Mouse (Mus musculus): ENCODE measurements around the gene Cd247. TPM values are rescaled to one million over a fixed set of nuclear protein-coding genes. Genes with fewer than 3 reads are reported as not detected.

Cd247 gene
- polyA plus RNA-seq, 2 experiments: 0.07 to 0.47 TPM

GRCm38 (mm10) chr1:165833910-165834632 lies 45.6 kb downstream of the Cd247 start:
- DNase-seq (ENCODE audit: low read depth in 3 of 3, low spot score in 3 of 3) (no peak), ATAC-seq (ENCODE audit: insufficient read depth) (no peak)
- Histone ChIP-seq H3K4me2 (ENCODE audit: low read depth) (no peak overlapping the region), H3K4me1 (replicated peaks; ENCODE audit: control insufficient read depth in 2 of 2, insufficient read depth in 2 of 2, low read length in 1 of 2) (peaks cover 0 to 7% of the 10 kb centered on the region in 2 experiments; a peak in 1 of 4 replicates), H3K27me3 (ENCODE audit: control insufficient read depth, insufficient read depth, low read length) (peaks cover 3% of the 10 kb centered on the region; the same call in 1 of the 2 replicates), H3K9me3 (ENCODE audit: control insufficient read depth, low read length) (no peaks in the 10 kb centered on the region), H3K9ac (replicated peaks) (no peak overlapping the region), H3K4me3 (ENCODE audit: insufficient read depth in 1 of 2, low read depth in 2 of 2, low read length in 2 of 2) (no peak overlapping the region), H3K27ac (no peak overlapping the region), H3K36me3 (replicated peaks; ENCODE audit: control insufficient read depth, insufficient read depth, low read depth) (no peaks in the 10 kb centered on the region)
- no peak for TF ChIP-seq CTCF (IDR thresholded peaks at IDR 0.05; ENCODE audit: low read depth)
- TF ChIP-seq EP300 (IDR thresholded peaks at IDR 0.05; ENCODE audit: low read depth): no peak
- 33% methylated on average over 17 of the region's 17 CpGs for WGBS (ENCODE audit: insufficient replicate concordance)

- 62% methylated on average over 12 of the region's 12 CpGs for WGBS (ENCODE audit: insufficient replicate concordance)
- Histone ChIP-seq H3K9ac (replicated peaks) (no peak overlapping the region), H3K36me3 (replicated peaks; ENCODE audit: control insufficient read depth, insufficient read depth, low read depth) (no peaks in the 10 kb centered on the region), H3K4me3 (ENCODE audit: insufficient read depth in 1 of 2, low read depth in 2 of 2, low read length in 2 of 2) (no peak overlapping the region), H3K27ac (no peak overlapping the region), H3K9me3 (ENCODE audit: control insufficient read depth, low read length) (no peaks in the 10 kb centered on the region), H3K4me2 (ENCODE audit: low read depth) (no peak overlapping the region), H3K4me1 (replicated peaks; ENCODE audit: control insufficient read depth in 2 of 2, insufficient read depth in 2 of 2, low read length in 1 of 2) (peaks cover 0 to 7% of the 10 kb centered on the region in 2 experiments; a peak in 1 of 4 replicates), H3K27me3 (ENCODE audit: control insufficient read depth, insufficient read depth, low read length) (peaks cover 3% of the 10 kb centered on the region; the same call in 1 of the 2 replicates)
- TF ChIP-seq EP300 (IDR thresholded peaks at IDR 0.05; ENCODE audit: low read depth): no peak
- no peak for TF ChIP-seq CTCF (IDR thresholded peaks at IDR 0.05; ENCODE audit: low read depth)
- DNase-seq (ENCODE audit: low read depth in 3 of 3, low spot score in 3 of 3) (no peak), ATAC-seq (ENCODE audit: insufficient read depth) (no peak)
Observed at GRCm38 (mm10) chr1:165834633-165834975, 46.1 kb downstream of the Cd247 start.

DNA sequence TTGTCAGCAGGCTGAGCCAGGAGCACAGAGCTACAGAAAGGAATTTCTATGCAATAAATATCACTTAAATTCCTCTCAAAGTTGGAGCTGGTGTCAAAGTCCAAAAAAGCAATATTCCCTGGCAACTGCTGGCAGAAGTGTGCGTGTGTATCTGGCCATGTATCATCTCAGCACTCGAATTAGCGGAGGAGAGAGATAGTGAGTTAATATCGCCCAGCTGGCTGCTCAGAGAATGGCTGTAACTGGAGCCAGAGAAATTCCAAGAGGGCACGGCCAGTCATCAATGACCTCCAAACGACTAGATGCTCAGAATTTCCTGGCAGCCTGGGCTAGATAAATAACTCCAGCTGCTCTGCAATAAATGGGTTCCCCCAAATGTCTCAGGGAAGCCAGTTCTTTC lies 48.0 kb downstream of the Cd247 start:
- Histone ChIP-seq H3K27ac (no peak overlapping the region), H3K4me2 (ENCODE audit: low read depth) (no peak overlapping the region), H3K36me3 (replicated peaks; ENCODE audit: control insufficient read depth, insufficient read depth, low read depth) (no peaks in the 10 kb centered on the region), H3K9me3 (ENCODE audit: control insufficient read depth, low read length) (no peaks in the 10 kb centered on the region), H3K4me1 (replicated peaks; ENCODE audit: control insufficient read depth in 2 of 2, insufficient read depth in 2 of 2, low read length in 1 of 2) (peaks cover 0 to 7% of the 10 kb centered on the region in 2 experiments; a peak in 1 of 4 replicates), H3K9ac (replicated peaks) (no peak overlapping the region), H3K4me3 (ENCODE audit: insufficient read depth in 1 of 2, low read depth in 2 of 2, low read length in 2 of 2) (no peak overlapping the region), H3K27me3 (ENCODE audit: control insufficient read depth, insufficient read depth, low read length) (peaks cover 9% of the 10 kb centered on the region)
- 48% methylated on average over 6 of the region's 6 CpGs for WGBS (ENCODE audit: insufficient replicate concordance)
- TF ChIP-seq EP300 (IDR thresholded peaks at IDR 0.05; ENCODE audit: low read depth) (no peak), CTCF (IDR thresholded peaks at IDR 0.05; ENCODE audit: low read depth) (no peak)
- ATAC-seq (ENCODE audit: insufficient read depth): no peak
- no peak for DNase-seq (ENCODE audit: low read depth in 3 of 3, low spot score in 3 of 3)

DNA sequence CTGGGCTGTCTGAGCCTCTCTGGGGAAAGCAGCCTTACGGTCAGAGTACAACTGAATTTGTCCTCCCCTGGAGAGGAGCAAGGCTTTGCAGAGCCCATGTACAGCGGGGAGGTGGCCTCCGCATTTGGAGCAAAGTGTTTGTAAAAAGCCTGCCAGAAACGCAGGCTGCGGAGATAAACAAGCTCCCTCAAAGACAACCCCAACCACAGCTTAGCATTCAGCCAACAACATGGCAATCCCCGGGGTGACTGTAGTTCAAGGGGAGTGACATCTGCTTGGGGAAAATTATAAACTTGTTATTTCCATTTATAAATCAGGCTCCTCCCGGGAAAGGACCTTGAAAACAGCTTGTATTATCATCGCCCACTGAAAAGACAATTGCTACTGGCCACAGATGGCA lies 49.1 kb downstream of the Cd247 start:
- Histone ChIP-seq H3K36me3 (replicated peaks; ENCODE audit: control insufficient read depth, insufficient read depth, low read depth) (no peaks in the 10 kb centered on the region), H3K27me3 (ENCODE audit: control insufficient read depth, insufficient read depth, low read length) (peaks cover 16% of the 10 kb centered on the region), H3K27ac (no peak overlapping the region), H3K9me3 (ENCODE audit: control insufficient read depth, low read length) (no peaks in the 10 kb centered on the region), H3K4me3 (ENCODE audit: insufficient read depth in 1 of 2, low read depth in 2 of 2, low read length in 2 of 2) (no peak overlapping the region), H3K4me1 (replicated peaks; ENCODE audit: control insufficient read depth in 2 of 2, insufficient read depth in 2 of 2, low read length in 1 of 2) (peaks cover 0 to 7% of the 10 kb centered on the region in 2 experiments; a peak in 1 of 4 replicates), H3K9ac (replicated peaks) (no peak overlapping the region), H3K4me2 (ENCODE audit: low read depth) (no peak overlapping the region)
- 43% methylated on average over 8 of the region's 8 CpGs for WGBS (ENCODE audit: insufficient replicate concordance)
- no peak for ATAC-seq (ENCODE audit: insufficient read depth)
- no peak for DNase-seq (ENCODE audit: low read depth in 3 of 3, low spot score in 3 of 3)
- no peak for TF ChIP-seq EP300 (IDR thresholded peaks at IDR 0.05; ENCODE audit: low read depth)
- TF ChIP-seq CTCF (IDR thresholded peaks at IDR 0.05; ENCODE audit: low read depth): no peak

DNA sequence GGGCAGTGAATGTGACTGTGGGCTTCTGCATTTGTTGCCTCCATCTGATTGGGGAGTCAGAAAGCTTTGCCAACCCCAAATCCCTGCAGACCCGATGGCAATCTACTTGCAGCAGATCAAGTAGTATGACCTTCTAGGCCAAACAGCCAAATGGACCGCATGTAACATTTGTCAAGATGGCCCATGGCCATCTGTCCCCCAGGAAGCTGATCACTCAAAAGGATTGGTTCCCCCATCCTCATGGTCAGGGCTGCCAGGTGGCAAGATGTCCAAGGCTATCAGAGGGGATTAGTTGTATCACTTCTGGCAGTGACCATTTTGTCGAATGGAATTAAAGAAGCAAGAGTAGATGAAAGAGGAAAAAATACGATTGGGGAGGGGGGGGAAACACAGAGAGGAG lies 50.7 kb downstream of the Cd247 start:
- Histone ChIP-seq H3K4me2 (ENCODE audit: low read depth) (no peak overlapping the region), H3K4me3 (ENCODE audit: insufficient read depth in 1 of 2, low read depth in 2 of 2, low read length in 2 of 2) (no peak overlapping the region), H3K27ac (no peak overlapping the region), H3K27me3 (ENCODE audit: control insufficient read depth, insufficient read depth, low read length) (peaks cover 20% of the 10 kb centered on the region), H3K36me3 (replicated peaks; ENCODE audit: control insufficient read depth, insufficient read depth, low read depth) (no peaks in the 10 kb centered on the region), H3K9ac (replicated peaks) (no peak overlapping the region), H3K4me1 (replicated peaks; ENCODE audit: control insufficient read depth in 2 of 2, insufficient read depth in 2 of 2, low read length in 1 of 2) (peaks cover 0 to 8% of the 10 kb centered on the region in 2 experiments; a peak in 2 of 4 replicates), H3K9me3 (ENCODE audit: control insufficient read depth, low read length) (no peaks in the 10 kb centered on the region)
- TF ChIP-seq EP300 (IDR thresholded peaks at IDR 0.05; ENCODE audit: low read depth) (no peak), CTCF (IDR thresholded peaks at IDR 0.05; ENCODE audit: low read depth) (no peak)
- ATAC-seq (ENCODE audit: insufficient read depth) (no peak), DNase-seq (ENCODE audit: low read depth in 3 of 3, low spot score in 3 of 3) (no peak)
- 56% methylated on average over 4 of the region's 4 CpGs for WGBS (ENCODE audit: insufficient replicate concordance)

Data from liver, embryonic 14.5 days (tissue).